Mouse (Mus musculus): ENCODE measurements around the gene Uroc1. TPM values are rescaled to one million over a fixed set of nuclear protein-coding genes. Genes with fewer than 3 reads are reported as not detected.

Gene Uroc1
- total RNA-seq (2012; rRNA removed), result not detected in 2 replicates
- not detected in 2 replicates for total RNA-seq (2014; rRNA removed)
- not detected in 2 replicates for polyA plus RNA-seq (2012; ENCODE audit: insufficient read length, low read depth)

DNA sequence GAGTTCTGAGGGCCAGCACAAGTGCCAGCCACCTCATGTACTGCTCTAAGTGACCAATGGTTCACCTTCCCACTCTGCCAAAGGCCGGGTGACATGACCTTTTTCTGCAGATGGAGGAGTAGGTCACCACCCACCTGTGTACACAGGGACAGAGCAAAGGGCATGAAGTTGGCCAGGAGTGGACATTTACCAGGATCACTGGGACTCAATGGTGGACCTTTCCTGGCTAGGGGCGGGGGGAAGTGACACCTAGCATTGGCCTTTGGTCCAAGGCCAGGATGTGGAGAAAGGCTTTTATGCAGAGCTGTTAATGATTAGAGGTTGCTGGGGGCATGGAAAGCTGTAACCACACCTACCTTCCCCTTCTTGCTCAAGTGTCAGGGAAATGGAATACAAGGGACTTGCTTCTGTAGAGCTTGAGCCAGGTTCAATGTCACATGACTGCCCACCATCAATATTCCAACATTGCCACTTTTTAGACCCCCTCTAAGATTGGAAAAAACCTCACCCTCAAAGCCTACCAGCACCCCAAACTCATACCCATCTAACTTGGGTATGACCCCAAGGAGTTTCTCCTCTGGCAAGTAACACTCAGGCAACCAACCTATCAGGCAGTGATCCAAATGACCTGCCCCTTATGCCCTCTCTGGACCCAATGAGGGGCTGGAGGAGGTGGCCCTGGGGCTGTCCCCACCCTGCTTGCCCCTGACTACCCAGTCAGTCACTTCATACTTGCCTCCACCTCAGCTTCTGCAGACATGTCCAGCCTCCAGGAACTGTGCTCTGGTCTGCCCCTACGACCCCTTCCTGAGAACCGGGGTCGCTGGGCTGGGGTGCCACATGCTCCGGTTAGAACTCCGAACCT lies at the start of gene Uroc1:
Gene Uroc1 (plus strand): TSS at position 724 of the 865 bp plus-strand sequence.
- Histone ChIP-seq H3K27ac (ENCODE audit: insufficient read depth, low read depth) (no peak within 1 kb of the TSS), H3K4me3 (replicated peaks in 1 of 3; ENCODE audit: low read depth in 2 of 3, low read length in 2 of 3, poor library complexity in 1 of 3) (no peak within 1 kb of the TSS), H3K4me2 (ENCODE audit: insufficient read depth, low read depth, poor library complexity, severe bottlenecking) (no peak within 1 kb of the TSS), H3K36me3 (replicated peaks in 1 of 2; ENCODE audit: control insufficient read depth in 1 of 2, insufficient read depth in 1 of 2, low read length in 1 of 2) (no peaks in the 10 kb centered on the region), H3K27me3 (replicated peaks) (peaks cover 46% of the 10 kb centered on the region), H3K9me3 (replicated peaks; ENCODE audit: low read length) (no peaks in the 10 kb centered on the region), H3K9ac (ENCODE audit: insufficient read depth, low read depth) (no peak within 1 kb of the TSS), H3K79me2 (replicated peaks; ENCODE audit: control insufficient read depth, extremely low read depth, insufficient read depth, poor library complexity, severe bottlenecking) (no peaks in the 10 kb centered on the region), H3K4me1 (ENCODE audit: control insufficient read depth in 1 of 2, insufficient read depth in 2 of 2) (no peaks in the 10 kb centered on the region)
- dilution Hi-C loops (cut with MboI; ENCODE audit: extremely low pct_ligation_motif_present, extremely low pct_unique_long_range_greater_than_20kb, low sequenced_read_pairs), result no loop called here
- no peak for DNase-seq (ENCODE audit: extremely low read depth)
- in situ Hi-C loops (cut with MboI; ENCODE audit: low pct_ligation_motif_present, low pct_unique_long_range_greater_than_20kb, low sequenced_read_pairs), result no loop called here
- TF ChIP-seq TBP (conservative IDR thresholded peaks at IDR 0.05; ENCODE audit: low read depth, low read length) (no peak), UBTF (IDR thresholded peaks at IDR 0.05; ENCODE audit: low read depth, low read length) (no peak), USF1 (IDR thresholded peaks at IDR 0.05; ENCODE audit: low read depth, low read length) (no peak), CHD2 (IDR thresholded peaks at IDR 0.05; ENCODE audit: low read length) (no peak), KAT2A (IDR thresholded peaks at IDR 0.05; ENCODE audit: insufficient replicate concordance, low read length) (no peak), MAFK (IDR thresholded peaks at IDR 0.05; ENCODE audit: insufficient replicate concordance, low read length) (no peak), SMC3 (IDR thresholded peaks at IDR 0.05; ENCODE audit: low read depth, low read length) (no peak), MYC (IDR thresholded peaks at IDR 0.05; ENCODE audit: low read depth, low read length) (no peak), MEF2A (IDR thresholded peaks at IDR 0.05; ENCODE audit: borderline replicate concordance, low read depth, low read length) (no peak), MXI1 (IDR thresholded peaks at IDR 0.05; ENCODE audit: low read depth, low read length) (no peak), ZC3H11A (IDR thresholded peaks at IDR 0.05; ENCODE audit: low read depth, low read length) (no peak), ELF1 (IDR thresholded peaks at IDR 0.05; ENCODE audit: low read depth, low read length) (no peak), CHD1 (IDR thresholded peaks at IDR 0.05; ENCODE audit: low read depth, low read length) (no peak), PAX5 (IDR thresholded peaks at IDR 0.05; ENCODE audit: low read length) (no peak)

DNA sequence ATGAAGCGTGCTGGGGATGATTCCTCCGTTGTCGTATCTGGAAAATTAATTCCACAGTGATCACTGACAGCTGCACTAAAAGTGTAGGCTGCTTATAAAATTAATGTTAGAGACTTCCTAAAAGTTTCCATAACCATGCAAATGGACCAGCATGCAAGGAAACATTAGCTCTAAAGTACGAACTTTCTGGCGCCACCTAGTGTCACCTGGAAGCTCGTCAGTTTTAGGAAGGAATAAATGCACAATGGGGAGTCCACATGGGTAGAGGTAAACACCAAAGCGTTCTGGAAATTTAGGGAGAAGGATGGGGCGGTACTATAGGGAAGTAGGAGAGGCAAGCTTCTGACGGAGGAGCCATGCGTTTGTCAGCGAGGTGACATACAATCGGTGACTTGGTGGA lies 44.8 kb upstream of the Uroc1 start:
- TF ChIP-seq MEF2A (IDR thresholded peaks at IDR 0.05; ENCODE audit: borderline replicate concordance, low read depth, low read length) (no peak), POLR2A (IDR thresholded peaks at IDR 0.05; ENCODE audit: low read depth, low read length) (no peak), CTCF (conservative IDR thresholded peaks at IDR 0.05 in 1 of 2, IDR thresholded peaks at IDR 0.05 in 1 of 2; ENCODE audit: low read depth in 2 of 2, low read length in 2 of 2) (peak; percentile 21 to 67; a peak in 2 of 4 replicates), ZNF384 (IDR thresholded peaks at IDR 0.05; ENCODE audit: low read depth, low read length) (no peak), POLR2AphosphoS2 (IDR thresholded peaks at IDR 0.05; ENCODE audit: low read depth, low read length) (no peak), CHD2 (IDR thresholded peaks at IDR 0.05; ENCODE audit: low read length) (no peak), SMC3 (IDR thresholded peaks at IDR 0.05; ENCODE audit: low read depth, low read length) (peak; percentile 51), RAD21 (IDR thresholded peaks at IDR 0.05; ENCODE audit: low read depth, low read length) (peak; percentile 38), PAX5 (IDR thresholded peaks at IDR 0.05; ENCODE audit: low read length) (no peak), NELFE (IDR thresholded peaks at IDR 0.05; ENCODE audit: low read depth, low read length) (no peak), MXI1 (IDR thresholded peaks at IDR 0.05; ENCODE audit: low read depth, low read length) (no peak), EP300 (IDR thresholded peaks at IDR 0.05; ENCODE audit: low read length) (no peak)
- Histone ChIP-seq H3K9me3 (replicated peaks; ENCODE audit: low read length) (no peaks in the 10 kb centered on the region), H3K79me2 (replicated peaks; ENCODE audit: control insufficient read depth, extremely low read depth, insufficient read depth, poor library complexity, severe bottlenecking) (no peaks in the 10 kb centered on the region), H3K36me3 (replicated peaks in 1 of 2; ENCODE audit: control insufficient read depth in 1 of 2, insufficient read depth in 1 of 2, low read length in 1 of 2) (no peaks in the 10 kb centered on the region), H3K9ac (ENCODE audit: insufficient read depth, low read depth) (no peak overlapping the region), H3K27ac (ENCODE audit: insufficient read depth, low read depth) (no peak overlapping the region), H3K4me1 (ENCODE audit: control insufficient read depth in 1 of 2, insufficient read depth in 2 of 2) (no peaks in the 10 kb centered on the region), H3K4me3 (replicated peaks in 1 of 3; ENCODE audit: low read depth in 2 of 3, low read length in 2 of 3, poor library complexity in 1 of 3) (no peak overlapping the region), H3K27me3 (replicated peaks) (peaks cover 8% of the 10 kb centered on the region), H3K4me2 (ENCODE audit: insufficient read depth, low read depth, poor library complexity, severe bottlenecking) (no peak overlapping the region)
- DNase-seq (ENCODE audit: extremely low read depth), result peak; percentile 27
- dilution Hi-C loops (cut with MboI; ENCODE audit: extremely low pct_ligation_motif_present, extremely low pct_unique_long_range_greater_than_20kb, low sequenced_read_pairs) (no loop called here), in situ Hi-C loops (cut with MboI; ENCODE audit: low pct_ligation_motif_present, low pct_unique_long_range_greater_than_20kb, low sequenced_read_pairs) (no loop called here)
